Mouse (Mus musculus) cortical plate, adult 2 months (tissue): ENCODE results near the gene Galnt15.

ENCODE experiments used
- CTCF ChIP-seq: fragments of 200-500 bp; IDR thresholded peaks from 2 replicates; pipeline ENCODE4 v1.5.1; 2011; ENCODE audit warnings: mild to moderate bottlenecking, control low read depth, low read length; ENCODE audit not compliant: insufficient read depth; ENCODE audit errors: extremely low read depth
- POLR2A ChIP-seq: fragments of 200-500 bp; IDR thresholded peaks from 2 replicates; pipeline ENCODE4 v1.6.1; 2011; ENCODE audit warnings: mild to moderate bottlenecking, low read length, control low read depth; ENCODE audit not compliant: insufficient read depth; ENCODE audit errors: extremely low read depth

- TF ChIP-seq CTCF (no peak), POLR2A (no peak)
Measured at GRCm38 (mm10) chr14:32081026-32081425, 52.2 kb downstream of the Galnt15 start.
